Mouse (Mus musculus): Measurements from ENCODE around the gene Vmn2r84. TPM values are rescaled to one million over a fixed set of nuclear protein-coding genes. Genes with fewer than 3 reads are reported as not detected.

The Vmn2r84 gene
- not detected for polyA plus RNA-seq (2015; fragmentation: Illumina TruSeq; extraction: RNeasy Lipid Tissue Mini Kit (QIAGEN cat#74804); ENCODE audit: insufficient read depth, low read depth, low replicate concordance)

GRCm38 (mm10) chr10:130394232-130394631, at the start of gene Vmn2r84:
Vmn2r84 (minus strand) TSS chr10:130394332.

GRCm38 (mm10) chr10:130429603-130430002, 35.5 kb upstream of the Vmn2r84 start, which contains the start of gene Vmn2r85:
Vmn2r85 (minus strand) TSS chr10:130429703.

Other genes starting within 250 kb of the Vmn2r84 start
- not detected for gene Olfr825, start 227.6 kb downstream of the Vmn2r84 start, polyA plus RNA-seq (2015; fragmentation: Illumina TruSeq; extraction: RNeasy Lipid Tissue Mini Kit (QIAGEN cat#74804); ENCODE audit: insufficient read depth, low read depth, low replicate concordance)
- not detected for gene Olfr826, start 210.1 kb downstream of the Vmn2r84 start, polyA plus RNA-seq (2015; fragmentation: Illumina TruSeq; extraction: RNeasy Lipid Tissue Mini Kit (QIAGEN cat#74804); ENCODE audit: insufficient read depth, low read depth, low replicate concordance)
- gene Olfr827, start 179.9 kb downstream of the Vmn2r84 start, polyA plus RNA-seq (2015; fragmentation: Illumina TruSeq; extraction: RNeasy Lipid Tissue Mini Kit (QIAGEN cat#74804); ENCODE audit: insufficient read depth, low read depth, low replicate concordance): not detected
- not detected for gene Neurod4, start 114.1 kb downstream of the Vmn2r84 start, polyA plus RNA-seq (2015; fragmentation: Illumina TruSeq; extraction: RNeasy Lipid Tissue Mini Kit (QIAGEN cat#74804); ENCODE audit: insufficient read depth, low read depth, low replicate concordance)
- gene Tespa1, start 71.5 kb downstream of the Vmn2r84 start, polyA plus RNA-seq (2015; fragmentation: Illumina TruSeq; extraction: RNeasy Lipid Tissue Mini Kit (QIAGEN cat#74804); ENCODE audit: insufficient read depth, low read depth, low replicate concordance): not detected
- gene Vmn2r85, start 35.4 kb upstream of the Vmn2r84 start, polyA plus RNA-seq (2015; fragmentation: Illumina TruSeq; extraction: RNeasy Lipid Tissue Mini Kit (QIAGEN cat#74804); ENCODE audit: insufficient read depth, low read depth, low replicate concordance): not detected
- gene Vmn2r86, start 61.7 kb upstream of the Vmn2r84 start, polyA plus RNA-seq (2015; fragmentation: Illumina TruSeq; extraction: RNeasy Lipid Tissue Mini Kit (QIAGEN cat#74804); ENCODE audit: insufficient read depth, low read depth, low replicate concordance): not detected
- not detected for gene Vmn2r87, start 103.1 kb upstream of the Vmn2r84 start, polyA plus RNA-seq (2015; fragmentation: Illumina TruSeq; extraction: RNeasy Lipid Tissue Mini Kit (QIAGEN cat#74804); ENCODE audit: insufficient read depth, low read depth, low replicate concordance)

All from pancreas, adult 10 weeks (tissue).